Mouse (Mus musculus): ENCODE data around the gene Ccno. TPM values are rescaled to one million over a fixed set of nuclear protein-coding genes. Genes with fewer than 3 reads are reported as not detected.
A peak's percentile ranks its signal among the peaks of the same experiment; 100 is the strongest.

Ccno gene
- total RNA-seq (2014; rRNA removed) (1.6 and 7.9 TPM in 2 replicates), polyA plus RNA-seq (2015; fragmentation: Nextera tagmentation; extraction: Ambion mirVana) (1.0 and 1.1 TPM in 2 replicates)

DNA sequence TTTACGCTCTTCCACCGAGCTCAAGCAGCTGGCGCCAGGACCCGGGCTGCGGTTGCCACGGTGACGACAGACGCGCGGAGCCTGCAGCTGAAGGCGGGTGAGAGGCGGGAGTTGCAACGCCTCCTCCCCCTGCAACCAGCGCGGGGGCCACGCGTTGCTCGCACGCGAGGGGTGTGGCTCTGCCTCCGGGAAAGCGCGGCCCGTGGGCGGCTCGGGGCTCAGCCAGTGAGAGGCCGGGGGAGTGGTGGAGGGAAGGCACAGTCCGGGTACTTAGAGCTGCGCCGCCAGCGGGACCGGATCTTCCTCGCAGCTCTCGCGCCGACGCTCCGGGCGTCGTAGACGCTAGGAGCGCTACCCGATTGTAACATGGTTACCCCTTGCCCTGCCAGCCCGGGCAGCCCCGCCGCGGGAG is at the start of gene Ccno:
TSS of gene Ccno (plus strand) at position 271 of the 412 bp plus-strand sequence.
- TF ChIP-seq CTCF (IDR thresholded peaks at IDR 0.05), result 0 out of 2 replicates have a peak, but pooled peaks have one; percentile 1
- Histone ChIP-seq H3K4me2 (ENCODE audit: low read depth, low read length, poor library complexity, severe bottlenecking) (peak within 1 kb of the TSS; percentile 96), H3K27me3 (ENCODE audit: insufficient read depth, low read length) (peaks cover 50% of the 10 kb centered on the region), H3K4me1 (ENCODE audit: insufficient read depth, low read length) (no peaks in the 10 kb centered on the region), H3K9ac (replicated peaks; ENCODE audit: low read length, poor library complexity, severe bottlenecking) (peak within 1 kb of the TSS; percentile 46), H3K9me3 (ENCODE audit: low read length) (no peaks in the 10 kb centered on the region), H3K4me3 (ENCODE audit: low read depth, low read length) (peak within 1 kb of the TSS; percentile 58), H3K36me3 (ENCODE audit: insufficient read depth, low read length) (no peaks in the 10 kb centered on the region), H3K27ac (ENCODE audit: low read depth, low read length) (no peak within 1 kb of the TSS)
- 1% methylated on average over 45 of the region's 47 CpGs for WGBS
- peak; percentile 95 for DNase-seq (ENCODE audit: low spot score)
- peak; percentile 95 for ATAC-seq (ENCODE audit: low FRiP score)

DNA sequence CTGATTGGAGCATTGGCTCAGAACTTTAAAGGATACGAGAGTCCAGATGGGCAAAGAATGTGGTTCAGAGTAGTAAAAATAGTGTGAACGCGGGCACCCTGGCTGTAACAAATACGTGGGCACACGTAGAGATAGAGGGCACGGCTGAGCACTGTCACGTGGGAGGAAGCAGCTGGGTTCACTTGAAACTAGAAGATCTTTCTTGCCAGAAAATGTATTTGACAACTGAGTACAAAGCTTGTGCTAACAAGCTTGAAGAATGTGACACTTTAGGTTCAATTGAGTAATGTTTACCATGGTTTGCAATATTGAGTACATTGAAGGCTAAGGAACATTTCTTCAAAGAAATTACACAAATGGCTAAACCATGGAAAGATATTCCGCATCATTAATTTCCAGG is 49.5 kb upstream of the Ccno start:
- ATAC-seq (ENCODE audit: low FRiP score), result no peak
- Histone ChIP-seq H3K27me3 (ENCODE audit: insufficient read depth, low read length) (no peaks in the 10 kb centered on the region), H3K4me1 (ENCODE audit: insufficient read depth, low read length) (no peaks in the 10 kb centered on the region), H3K36me3 (ENCODE audit: insufficient read depth, low read length) (peaks cover 55% of the 10 kb centered on the region), H3K9ac (replicated peaks; ENCODE audit: low read length, poor library complexity, severe bottlenecking) (no peak overlapping the region), H3K27ac (ENCODE audit: low read depth, low read length) (no peak overlapping the region), H3K9me3 (ENCODE audit: low read length) (no peaks in the 10 kb centered on the region), H3K4me2 (ENCODE audit: low read depth, low read length, poor library complexity, severe bottlenecking) (no peak overlapping the region), H3K4me3 (ENCODE audit: low read depth, low read length) (no peak overlapping the region)
- no peak for DNase-seq (ENCODE audit: low spot score)
- TF ChIP-seq CTCF (IDR thresholded peaks at IDR 0.05), result no peak
- WGBS, result 96% methylated on average over 8 of the region's 8 CpGs

DNA sequence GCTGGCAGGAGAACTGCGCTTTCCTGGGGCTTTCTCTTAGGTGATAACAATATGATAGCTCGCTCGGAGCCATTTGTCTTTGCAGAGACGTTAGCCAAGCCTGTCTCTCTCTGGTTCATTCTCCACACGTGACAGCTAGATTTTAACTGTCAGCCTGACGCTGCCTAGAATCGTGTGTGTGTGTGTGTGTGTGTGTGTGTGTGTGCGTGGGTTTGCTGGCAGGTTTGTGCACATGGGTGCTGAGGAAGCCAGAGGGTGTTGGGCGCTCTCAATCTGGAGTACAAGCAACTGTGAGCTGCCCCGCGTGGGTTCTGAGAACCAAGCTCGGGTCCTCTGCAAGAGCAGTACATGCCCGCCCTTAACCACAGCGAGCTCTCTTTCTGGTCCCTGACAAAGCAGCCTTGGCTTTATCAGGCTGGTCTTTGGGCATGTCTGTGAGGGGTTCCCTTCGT is 45.7 kb upstream of the Ccno start:
- no peak for ATAC-seq (ENCODE audit: low FRiP score)
- TF ChIP-seq CTCF (IDR thresholded peaks at IDR 0.05), result no peak
- 88% methylated on average over 15 of the region's 15 CpGs for WGBS
- Histone ChIP-seq H3K36me3 (ENCODE audit: insufficient read depth, low read length) (peaks cover 65% of the 10 kb centered on the region), H3K27me3 (ENCODE audit: insufficient read depth, low read length) (no peaks in the 10 kb centered on the region), H3K9me3 (ENCODE audit: low read length) (no peaks in the 10 kb centered on the region), H3K27ac (ENCODE audit: low read depth, low read length) (no peak overlapping the region), H3K9ac (replicated peaks; ENCODE audit: low read length, poor library complexity, severe bottlenecking) (no peak overlapping the region), H3K4me2 (ENCODE audit: low read depth, low read length, poor library complexity, severe bottlenecking) (no peak overlapping the region), H3K4me1 (ENCODE audit: insufficient read depth, low read length) (no peaks in the 10 kb centered on the region), H3K4me3 (ENCODE audit: low read depth, low read length) (no peak overlapping the region)
- no peak for DNase-seq (ENCODE audit: low spot score)

DNA sequence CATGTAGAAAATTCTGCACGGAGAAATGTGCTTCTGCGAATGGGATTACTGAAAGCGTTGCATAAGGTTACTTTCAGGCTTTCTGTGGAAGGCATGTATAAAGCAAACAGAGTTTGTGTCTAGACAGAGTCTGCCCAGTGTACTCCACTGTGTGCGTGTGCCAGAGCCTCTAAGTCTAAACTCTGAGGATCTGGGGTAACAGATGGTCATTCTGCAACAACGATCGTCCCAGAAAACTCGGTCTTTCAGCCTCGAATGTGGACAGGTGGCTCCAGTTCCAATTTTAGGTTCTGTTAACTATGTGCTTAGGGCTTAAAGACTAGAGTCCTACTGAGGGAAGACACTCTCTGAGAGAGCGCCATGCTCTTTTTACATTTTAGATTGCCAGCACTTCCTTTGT is 42.3 kb upstream of the Ccno start:
- no peak for DNase-seq (ENCODE audit: low spot score)
- Histone ChIP-seq H3K4me3 (ENCODE audit: low read depth, low read length) (no peak overlapping the region), H3K4me2 (ENCODE audit: low read depth, low read length, poor library complexity, severe bottlenecking) (no peak overlapping the region), H3K36me3 (ENCODE audit: insufficient read depth, low read length) (peaks cover 60% of the 10 kb centered on the region), H3K27ac (ENCODE audit: low read depth, low read length) (no peak overlapping the region), H3K4me1 (ENCODE audit: insufficient read depth, low read length) (no peaks in the 10 kb centered on the region), H3K9me3 (ENCODE audit: low read length) (no peaks in the 10 kb centered on the region), H3K9ac (replicated peaks; ENCODE audit: low read length, poor library complexity, severe bottlenecking) (no peak overlapping the region), H3K27me3 (ENCODE audit: insufficient read depth, low read length) (no peaks in the 10 kb centered on the region)
- no peak for ATAC-seq (ENCODE audit: low FRiP score)
- WGBS, result 98% methylated on average over 9 of the region's 9 CpGs
- TF ChIP-seq CTCF (IDR thresholded peaks at IDR 0.05), result no peak

DNA sequence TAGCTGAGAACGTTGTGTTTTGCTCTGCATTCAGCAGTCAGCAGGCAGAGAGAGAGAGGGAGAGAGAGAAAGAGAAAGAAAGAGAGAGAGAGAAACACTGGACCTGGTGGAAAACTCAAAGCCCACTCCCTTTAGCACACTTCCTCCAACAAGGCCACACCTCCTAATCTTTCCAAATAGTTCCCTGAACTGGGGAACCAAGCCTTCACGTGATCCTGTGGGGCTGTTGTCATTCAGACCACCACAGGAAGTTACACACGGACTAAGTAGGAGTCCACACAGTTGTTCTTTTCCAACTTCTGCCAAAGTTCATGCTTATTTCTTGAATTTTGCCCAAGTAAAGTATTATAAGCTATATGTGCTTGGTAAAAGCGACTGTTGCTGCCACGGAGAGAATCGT is 41.7 kb upstream of the Ccno start:
- Histone ChIP-seq H3K27me3 (ENCODE audit: insufficient read depth, low read length) (no peaks in the 10 kb centered on the region), H3K9me3 (ENCODE audit: low read length) (no peaks in the 10 kb centered on the region), H3K4me2 (ENCODE audit: low read depth, low read length, poor library complexity, severe bottlenecking) (no peak overlapping the region), H3K9ac (replicated peaks; ENCODE audit: low read length, poor library complexity, severe bottlenecking) (no peak overlapping the region), H3K4me1 (ENCODE audit: insufficient read depth, low read length) (no peaks in the 10 kb centered on the region), H3K36me3 (ENCODE audit: insufficient read depth, low read length) (peaks cover 64% of the 10 kb centered on the region), H3K4me3 (ENCODE audit: low read depth, low read length) (no peak overlapping the region), H3K27ac (ENCODE audit: low read depth, low read length) (no peak overlapping the region)
- TF ChIP-seq CTCF (IDR thresholded peaks at IDR 0.05), result no peak
- DNase-seq (ENCODE audit: low spot score), result no peak
- WGBS, result 93% methylated on average over 6 of the region's 6 CpGs
- no peak for ATAC-seq (ENCODE audit: low FRiP score)

DNA sequence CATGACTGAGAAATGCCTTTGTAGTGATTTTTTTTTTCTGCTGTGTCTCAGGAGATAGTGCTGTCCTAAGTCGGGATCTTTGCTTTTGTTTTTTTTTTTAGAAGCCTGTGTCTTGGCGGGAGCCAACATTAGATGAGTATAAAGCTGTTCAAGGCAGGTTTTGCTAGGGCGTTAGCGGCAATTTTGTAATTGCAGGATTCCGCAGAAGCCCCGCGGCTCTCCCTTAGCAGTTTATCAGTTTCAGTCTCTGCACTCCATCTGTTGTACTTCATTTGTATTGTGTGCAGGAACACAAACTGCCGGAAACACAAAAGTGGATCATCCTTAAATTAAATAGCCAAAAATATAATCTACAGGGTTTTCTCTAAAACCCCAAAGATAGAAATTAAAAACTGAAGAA is 33.5 kb upstream of the Ccno start:
- TF ChIP-seq CTCF (IDR thresholded peaks at IDR 0.05), result no peak
- DNase-seq (ENCODE audit: low spot score) (no peak), ATAC-seq (ENCODE audit: low FRiP score) (no peak)
- no peak overlapping the region for H3K4me2 ChIP-seq (ENCODE audit: low read depth, low read length, poor library complexity, severe bottlenecking)
- no peaks in the 10 kb centered on the region for H3K9me3 ChIP-seq (ENCODE audit: low read length)
- 93% methylated on average over 8 of the region's 8 CpGs for whole genome bisulfite sequencing
- H3K36me3 ChIP-seq (ENCODE audit: insufficient read depth, low read length), result peaks cover 73% of the 10 kb centered on the region
- no peaks in the 10 kb centered on the region for H3K27me3 ChIP-seq (ENCODE audit: insufficient read depth, low read length)
- no peaks in the 10 kb centered on the region for H3K4me1 ChIP-seq (ENCODE audit: insufficient read depth, low read length)
- no peak overlapping the region for H3K4me3 ChIP-seq (ENCODE audit: low read depth, low read length)
- no peak overlapping the region for H3K27ac ChIP-seq (ENCODE audit: low read depth, low read length)
- H3K9ac ChIP-seq (replicated peaks; ENCODE audit: low read length, poor library complexity, severe bottlenecking), result no peak overlapping the region

Data from midbrain, postnatal 0 days (tissue).